Mouse (Mus musculus): ENCODE measurements at regions not wholly inside any gene's neighbourhood (a gene's known extent, or its start where the extent isn't known, plus 50 kb on each side); places are given as distances from the start of the nearest gene placed in this dataset.

- Histone ChIP-seq H3K4me3 (ENCODE audit: low read depth, low read length) (no peak overlapping the region), H3K9ac (no peak overlapping the region), H3K27ac (ENCODE audit: low read depth) (no peak overlapping the region), H3K27me3 (ENCODE audit: insufficient read depth, low read length) (no peaks in the 10 kb centered on the region), H3K36me3 (ENCODE audit: insufficient read depth) (no peaks in the 10 kb centered on the region), H3K4me2 (no peak overlapping the region), H3K4me1 (ENCODE audit: insufficient read depth) (peaks cover 8% of the 10 kb centered on the region), H3K9me3 (ENCODE audit: low read depth, low read length) (no peaks in the 10 kb centered on the region)
- DNase-seq: peak; percentile 19
- TF ChIP-seq CTCF (IDR thresholded peaks at IDR 0.05; ENCODE audit: low read depth): peak; percentile 43
- 84% methylated on average over 5 of the region's 5 CpGs for WGBS
- no peak for ATAC-seq (ENCODE audit: insufficient read depth)
Measured at GRCm38 (mm10) chr1:81591623-81592022, 514.9 kb downstream of the Nyap2 start.

- 4% methylated on average over 19 of the region's 19 CpGs for WGBS
- TF ChIP-seq CTCF (IDR thresholded peaks at IDR 0.05; ENCODE audit: low read depth): no peak
- ATAC-seq (ENCODE audit: insufficient read depth): peak; percentile 98
- Histone ChIP-seq H3K36me3 (ENCODE audit: insufficient read depth) (no peaks in the 10 kb centered on the region), H3K27me3 (ENCODE audit: insufficient read depth, low read length) (no peaks in the 10 kb centered on the region), H3K9ac (peak overlapping the region; percentile 2), H3K9me3 (ENCODE audit: low read depth, low read length) (no peaks in the 10 kb centered on the region), H3K4me3 (ENCODE audit: low read depth, low read length) (peak overlapping the region; percentile 17; the same call in 1 of the 2 replicates), H3K27ac (ENCODE audit: low read depth) (peak overlapping the region; percentile 81), H3K4me1 (ENCODE audit: insufficient read depth) (peaks cover 8% of the 10 kb centered on the region), H3K4me2 (peak overlapping the region; percentile 54)
- peak; percentile 89 for DNase-seq
Measured at GRCm38 (mm10) chr1:81593280-81594182, 516.8 kb downstream of the Nyap2 start.

- peak overlapping the region; percentile 81 for H3K27ac ChIP-seq (ENCODE audit: low read depth)
- TF ChIP-seq CTCF (IDR thresholded peaks at IDR 0.05; ENCODE audit: low read depth): no peak
- H3K27me3 ChIP-seq (ENCODE audit: insufficient read depth, low read length): no peaks in the 10 kb centered on the region
- peaks cover 8% of the 10 kb centered on the region for H3K4me1 ChIP-seq (ENCODE audit: insufficient read depth)
- ATAC-seq (ENCODE audit: insufficient read depth) (no peak; the same call in 1 of the 2 replicates), DNase-seq (peak; percentile 82)
- H3K9me3 ChIP-seq (ENCODE audit: low read depth, low read length): no peaks in the 10 kb centered on the region
- no peaks in the 10 kb centered on the region for H3K36me3 ChIP-seq (ENCODE audit: insufficient read depth)
- peak overlapping the region; percentile 17; the same call in 1 of the 2 replicates for H3K4me3 ChIP-seq (ENCODE audit: low read depth, low read length)
- peak overlapping the region; percentile 54 for H3K4me2 ChIP-seq
- 6% methylated on average over 5 of the region's 5 CpGs for WGBS
- no peak overlapping the region; the same call in 1 of the 2 replicates for H3K9ac ChIP-seq
Measured at GRCm38 (mm10) chr1:81594183-81594515, 517.4 kb downstream of the Nyap2 start.

GRCm38 (mm10) chr1:81594606-81595005 lies 517.9 kb downstream of the Nyap2 start:
- 18% methylated on average over 3 of the region's 3 CpGs for whole genome bisulfite sequencing

GRCm38 (mm10) chr1:81608772-81609171 lies 532.0 kb downstream of the Nyap2 start:
- TF ChIP-seq CTCF (IDR thresholded peaks at IDR 0.05; ENCODE audit: low read depth): no peak
- H3K9me3 ChIP-seq (ENCODE audit: low read depth, low read length): no peaks in the 10 kb centered on the region
- WGBS: 10% methylated on average over 1 of the region's 1 CpGs
- H3K9ac ChIP-seq: no peak overlapping the region
- DNase-seq: peak; percentile 19
- no peak overlapping the region for H3K4me3 ChIP-seq (ENCODE audit: low read depth, low read length)
- H3K36me3 ChIP-seq (ENCODE audit: insufficient read depth): no peaks in the 10 kb centered on the region
- no peak overlapping the region for H3K4me2 ChIP-seq
- H3K27ac ChIP-seq (ENCODE audit: low read depth): no peak overlapping the region
- 0 out of 2 replicates have a peak, but pooled peaks cover 3% of the 10 kb centered on the region for H3K4me1 ChIP-seq (ENCODE audit: insufficient read depth)
- no peak; the same call in 1 of the 2 replicates for ATAC-seq (ENCODE audit: insufficient read depth)
- H3K27me3 ChIP-seq (ENCODE audit: insufficient read depth, low read length): no peaks in the 10 kb centered on the region

More at GRCm38 (mm10) chr1:81594606-81595005, 517.9 kb downstream of the Nyap2 start:
- Histone ChIP-seq H3K27ac (ENCODE audit: low read depth) (peak overlapping the region; percentile 15), H3K4me3 (ENCODE audit: low read depth, low read length) (no peak overlapping the region), H3K4me2 (peak overlapping the region; percentile 54), H3K9me3 (ENCODE audit: low read depth, low read length) (no peaks in the 10 kb centered on the region), H3K27me3 (ENCODE audit: insufficient read depth, low read length) (no peaks in the 10 kb centered on the region), H3K9ac (no peak overlapping the region), H3K4me1 (ENCODE audit: insufficient read depth) (peaks cover 8% of the 10 kb centered on the region), H3K36me3 (ENCODE audit: insufficient read depth) (no peaks in the 10 kb centered on the region)
- peak; percentile 67 for DNase-seq
- ATAC-seq (ENCODE audit: insufficient read depth): no peak
- TF ChIP-seq CTCF (IDR thresholded peaks at IDR 0.05; ENCODE audit: low read depth): no peak

- no peaks in the 10 kb centered on the region for H3K36me3 ChIP-seq (ENCODE audit: insufficient read depth)
- H3K27me3 ChIP-seq (ENCODE audit: insufficient read depth, low read length): no peaks in the 10 kb centered on the region
- H3K4me1 ChIP-seq (ENCODE audit: insufficient read depth): no peaks in the 10 kb centered on the region
- H3K4me3 ChIP-seq (ENCODE audit: low read depth, low read length): no peak overlapping the region
- H3K9ac ChIP-seq: no peak overlapping the region
- no peak overlapping the region for H3K4me2 ChIP-seq
- no peak overlapping the region for H3K27ac ChIP-seq (ENCODE audit: low read depth)
- no peak for TF ChIP-seq CTCF (IDR thresholded peaks at IDR 0.05; ENCODE audit: low read depth)
- ATAC-seq (ENCODE audit: insufficient read depth): no peak
- 78% methylated on average over 2 of the region's 2 CpGs for WGBS
- no peaks in the 10 kb centered on the region for H3K9me3 ChIP-seq (ENCODE audit: low read depth, low read length)
- no peak for DNase-seq
Measured at GRCm38 (mm10) chr1:81618880-81619279, 542.1 kb downstream of the Nyap2 start.

- no peak overlapping the region for H3K4me2 ChIP-seq
- no peaks in the 10 kb centered on the region for H3K4me1 ChIP-seq (ENCODE audit: insufficient read depth)
- ATAC-seq (ENCODE audit: insufficient read depth): no peak
Measured at GRCm38 (mm10) chr1:81624141-81624540, 547.4 kb downstream of the Nyap2 start.

More at GRCm38 (mm10) chr1:81624141-81624540, 547.4 kb downstream of the Nyap2 start:
- no peak for DNase-seq
- Histone ChIP-seq H3K27me3 (ENCODE audit: insufficient read depth, low read length) (no peaks in the 10 kb centered on the region), H3K4me3 (ENCODE audit: low read depth, low read length) (no peak overlapping the region), H3K9me3 (ENCODE audit: low read depth, low read length) (no peaks in the 10 kb centered on the region), H3K27ac (ENCODE audit: low read depth) (no peak overlapping the region), H3K9ac (no peak overlapping the region), H3K36me3 (ENCODE audit: insufficient read depth) (no peaks in the 10 kb centered on the region)
- no peak for TF ChIP-seq CTCF (IDR thresholded peaks at IDR 0.05; ENCODE audit: low read depth)
- WGBS: 69% methylated on average over 4 of the region's 4 CpGs
